Mouse (Mus musculus): ENCODE measurements around the gene Ube2l3. TPM values are rescaled to one million over a fixed set of nuclear protein-coding genes. Genes with fewer than 3 reads are reported as not detected.

The Ube2l3 gene
- polyA plus RNA-seq, 1 experiment from 2014 or later = 422 TPM

DNA sequence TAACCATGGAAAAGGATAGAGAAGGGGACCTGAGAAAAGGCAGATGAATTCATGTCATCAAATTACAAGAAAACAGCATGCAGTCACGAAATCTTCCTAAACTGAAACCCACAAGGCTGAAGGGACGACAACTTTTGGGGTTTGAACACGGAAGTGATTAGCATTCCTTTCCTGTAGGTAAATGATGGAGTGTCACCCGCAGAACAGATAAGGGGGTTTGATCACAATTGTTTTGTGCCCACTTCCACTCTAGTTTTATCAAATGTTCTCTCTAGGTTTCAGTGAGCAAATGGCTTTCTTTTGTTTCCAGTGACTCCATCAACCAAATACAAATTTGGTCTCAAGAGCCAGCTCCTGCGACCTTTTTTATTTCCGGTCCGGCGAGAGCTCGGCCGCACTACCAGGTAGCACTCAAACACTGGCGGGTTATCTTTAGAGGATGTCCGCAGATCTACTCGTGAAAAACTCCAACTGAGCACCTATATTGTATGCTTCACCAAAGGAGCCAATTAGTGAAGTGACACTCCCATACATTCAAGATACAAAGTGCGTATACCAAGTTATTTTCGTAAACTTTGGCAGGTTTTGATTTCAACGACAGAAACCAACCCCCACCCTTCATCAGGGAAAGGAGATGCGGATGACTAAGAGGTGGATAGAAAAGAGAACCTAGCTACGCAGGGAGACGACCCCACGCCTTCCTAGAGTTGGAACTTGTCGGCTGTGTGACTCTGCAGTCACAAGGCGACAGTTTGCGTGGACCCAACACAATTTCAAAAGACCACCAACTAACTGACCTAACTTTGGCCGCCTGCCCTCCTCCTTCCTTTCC, 2.1 kb downstream of the Ube2l3 start:
- Histone ChIP-seq H3K27me3 (ENCODE audit: control insufficient read depth, insufficient read depth, low read length) (no peaks in the 10 kb centered on the region), H3K4me3 (ENCODE audit: low read depth, low read length) (peak overlapping the region; percentile 93), H3K9ac (ENCODE audit: low read depth, low read length) (peak overlapping the region; percentile 100), H3K4me1 (replicated peaks; ENCODE audit: control insufficient read depth, insufficient read depth, low read length) (no peaks in the 10 kb centered on the region), H3K36me3 (ENCODE audit: control insufficient read depth, insufficient read depth, low read length) (no peaks in the 10 kb centered on the region), H3K9me3 (ENCODE audit: control insufficient read depth, low read length) (no peaks in the 10 kb centered on the region), H3K4me2 (replicated peaks; ENCODE audit: low read depth, low read length) (peak overlapping the region; percentile 50), H3K27ac (ENCODE audit: low read depth, low read length) (no peak overlapping the region)
- 10% methylated on average over 24 of the region's 24 CpGs for WGBS
- ATAC-seq (ENCODE audit: low FRiP score) (0 out of 2 replicates have a peak, but pooled peaks have one; percentile 6), DNase-seq (ENCODE audit: low spot score) (no peak)

GRCm38 (mm10) chr16:17193823-17194222, 8.6 kb downstream of the Ube2l3 start:
- WGBS = 97% methylated on average over 4 of the region's 4 CpGs
- Histone ChIP-seq H3K4me2 (replicated peaks; ENCODE audit: low read depth, low read length) (no peak overlapping the region), H3K27ac (ENCODE audit: low read depth, low read length) (no peak overlapping the region), H3K36me3 (ENCODE audit: control insufficient read depth, insufficient read depth, low read length) (no peaks in the 10 kb centered on the region), H3K4me1 (replicated peaks; ENCODE audit: control insufficient read depth, insufficient read depth, low read length) (no peaks in the 10 kb centered on the region), H3K9ac (ENCODE audit: low read depth, low read length) (no peak overlapping the region), H3K9me3 (ENCODE audit: control insufficient read depth, low read length) (no peaks in the 10 kb centered on the region), H3K27me3 (ENCODE audit: control insufficient read depth, insufficient read depth, low read length) (no peaks in the 10 kb centered on the region), H3K4me3 (ENCODE audit: low read depth, low read length) (no peak overlapping the region)
- DNase-seq (ENCODE audit: low spot score) (no peak), ATAC-seq (ENCODE audit: low FRiP score) (no peak)

DNA sequence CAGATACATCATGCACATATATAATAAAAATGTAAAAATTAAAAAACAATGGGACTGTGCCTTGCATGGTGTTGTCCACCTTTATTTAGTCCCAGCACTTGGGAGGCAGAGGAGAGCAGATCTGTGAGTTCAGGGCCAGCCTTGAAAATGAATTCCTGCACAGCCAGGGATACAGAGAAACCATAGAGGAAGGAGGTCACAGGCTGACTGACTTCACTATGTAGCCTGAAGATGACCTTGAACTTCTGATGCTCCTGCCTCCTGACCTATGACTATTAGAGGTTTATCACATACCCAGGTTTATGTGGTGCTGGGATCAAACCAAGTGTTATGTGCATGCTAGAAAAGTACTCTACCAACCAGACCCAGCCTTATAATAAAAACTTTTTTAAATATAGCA, 17.0 kb downstream of the Ube2l3 start:
- no peaks in the 10 kb centered on the region for H3K27me3 ChIP-seq (ENCODE audit: control insufficient read depth, insufficient read depth, low read length)
- ATAC-seq (ENCODE audit: low FRiP score) (no peak), DNase-seq (ENCODE audit: low spot score) (no peak)
- H3K4me1 ChIP-seq (replicated peaks; ENCODE audit: control insufficient read depth, insufficient read depth, low read length) = no peaks in the 10 kb centered on the region
- H3K9ac ChIP-seq (ENCODE audit: low read depth, low read length) = no peak overlapping the region
- H3K9me3 ChIP-seq (ENCODE audit: control insufficient read depth, low read length) = no peaks in the 10 kb centered on the region
- H3K4me3 ChIP-seq (ENCODE audit: low read depth, low read length) = no peak overlapping the region
- H3K27ac ChIP-seq (ENCODE audit: low read depth, low read length) = no peak overlapping the region
- H3K36me3 ChIP-seq (ENCODE audit: control insufficient read depth, insufficient read depth, low read length) = peaks cover 3% of the 10 kb centered on the region; the same call in 1 of the 2 replicates
- H3K4me2 ChIP-seq (replicated peaks; ENCODE audit: low read depth, low read length) = no peak overlapping the region

DNA sequence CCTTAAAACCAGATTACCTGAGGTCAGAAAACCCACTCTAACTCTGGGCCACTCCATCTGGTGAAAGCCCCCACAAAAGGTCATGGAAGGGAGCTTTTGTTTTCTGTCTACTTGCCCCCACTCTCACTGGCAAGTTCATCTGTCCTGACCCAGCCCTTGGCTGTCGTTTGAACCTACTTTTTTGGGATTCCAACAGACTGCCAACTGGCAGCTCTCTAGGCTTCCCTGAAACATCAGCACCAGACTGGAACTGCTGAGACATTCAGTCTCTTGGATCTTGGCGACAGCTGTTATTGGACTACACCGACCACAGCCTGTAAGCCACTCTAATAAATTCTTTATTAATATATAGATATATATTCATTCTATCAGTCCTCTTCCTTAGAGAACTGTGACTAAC, 19.4 kb downstream of the Ube2l3 start:
- Histone ChIP-seq H3K4me3 (ENCODE audit: low read depth, low read length) (no peak overlapping the region), H3K27me3 (ENCODE audit: control insufficient read depth, insufficient read depth, low read length) (no peaks in the 10 kb centered on the region), H3K4me2 (replicated peaks; ENCODE audit: low read depth, low read length) (no peak overlapping the region), H3K9ac (ENCODE audit: low read depth, low read length) (no peak overlapping the region), H3K4me1 (replicated peaks; ENCODE audit: control insufficient read depth, insufficient read depth, low read length) (no peaks in the 10 kb centered on the region), H3K9me3 (ENCODE audit: control insufficient read depth, low read length) (no peaks in the 10 kb centered on the region), H3K27ac (ENCODE audit: low read depth, low read length) (no peak overlapping the region), H3K36me3 (ENCODE audit: control insufficient read depth, insufficient read depth, low read length) (peaks cover 3% of the 10 kb centered on the region; the same call in 1 of the 2 replicates)
- DNase-seq (ENCODE audit: low spot score) = no peak
- ATAC-seq (ENCODE audit: low FRiP score) = no peak
- 91% methylated on average over 3 of the region's 3 CpGs for WGBS

GRCm38 (mm10) chr16:17182136-17182535, 20.3 kb downstream of the Ube2l3 start:
- WGBS = 89% methylated on average over 2 of the region's 2 CpGs
- Histone ChIP-seq H3K4me1 (replicated peaks; ENCODE audit: control insufficient read depth, insufficient read depth, low read length) (no peaks in the 10 kb centered on the region), H3K9me3 (ENCODE audit: control insufficient read depth, low read length) (no peaks in the 10 kb centered on the region), H3K4me2 (replicated peaks; ENCODE audit: low read depth, low read length) (no peak overlapping the region), H3K27ac (ENCODE audit: low read depth, low read length) (no peak overlapping the region), H3K4me3 (ENCODE audit: low read depth, low read length) (no peak overlapping the region), H3K9ac (ENCODE audit: low read depth, low read length) (no peak overlapping the region), H3K36me3 (ENCODE audit: control insufficient read depth, insufficient read depth, low read length) (peaks cover 3% of the 10 kb centered on the region; the same call in 1 of the 2 replicates), H3K27me3 (ENCODE audit: control insufficient read depth, insufficient read depth, low read length) (no peaks in the 10 kb centered on the region)
- ATAC-seq (ENCODE audit: low FRiP score) (no peak), DNase-seq (ENCODE audit: low spot score) (no peak)

- DNase-seq (ENCODE audit: low spot score) (no peak), ATAC-seq (ENCODE audit: low FRiP score) (no peak)
- no peak overlapping the region for H3K27ac ChIP-seq (ENCODE audit: low read depth, low read length)
- H3K27me3 ChIP-seq (ENCODE audit: control insufficient read depth, insufficient read depth, low read length) = no peaks in the 10 kb centered on the region
- H3K9ac ChIP-seq (ENCODE audit: low read depth, low read length) = no peak overlapping the region
- 91% methylated on average over 4 of the region's 4 CpGs for WGBS
- no peaks in the 10 kb centered on the region for H3K4me1 ChIP-seq (replicated peaks; ENCODE audit: control insufficient read depth, insufficient read depth, low read length)
- H3K4me3 ChIP-seq (ENCODE audit: low read depth, low read length) = no peak overlapping the region
- H3K4me2 ChIP-seq (replicated peaks; ENCODE audit: low read depth, low read length) = no peak overlapping the region
- no peaks in the 10 kb centered on the region for H3K9me3 ChIP-seq (ENCODE audit: control insufficient read depth, low read length)
- H3K36me3 ChIP-seq (ENCODE audit: control insufficient read depth, insufficient read depth, low read length) = peaks cover 3% of the 10 kb centered on the region; the same call in 1 of the 2 replicates
These were observed 21.1 kb downstream of the Ube2l3 start for GRCm38 (mm10) chr16:17181382-17181781.

- 99% methylated on average over 3 of the region's 3 CpGs for WGBS
- no peak for DNase-seq (ENCODE audit: low spot score)
These were observed 22.7 kb downstream of the Ube2l3 start for GRCm38 (mm10) chr16:17179706-17180105.

GRCm38 (mm10) chr16:17177623-17178170, 24.8 kb downstream of the Ube2l3 start:
- Histone ChIP-seq H3K4me1 (replicated peaks; ENCODE audit: control insufficient read depth, insufficient read depth, low read length) (no peaks in the 10 kb centered on the region), H3K27ac (ENCODE audit: low read depth, low read length) (no peak overlapping the region), H3K36me3 (ENCODE audit: control insufficient read depth, insufficient read depth, low read length) (no peaks in the 10 kb centered on the region), H3K27me3 (ENCODE audit: control insufficient read depth, insufficient read depth, low read length) (no peaks in the 10 kb centered on the region), H3K9me3 (ENCODE audit: control insufficient read depth, low read length) (no peaks in the 10 kb centered on the region), H3K4me3 (ENCODE audit: low read depth, low read length) (no peak overlapping the region), H3K4me2 (replicated peaks; ENCODE audit: low read depth, low read length) (no peak overlapping the region), H3K9ac (ENCODE audit: low read depth, low read length) (no peak overlapping the region)
- DNase-seq (ENCODE audit: low spot score) = no peak
- 97% methylated on average over 1 of the region's 1 CpGs for WGBS
- no peak for ATAC-seq (ENCODE audit: low FRiP score)

More at GRCm38 (mm10) chr16:17179706-17180105, 22.7 kb downstream of the Ube2l3 start:
- no peaks in the 10 kb centered on the region for H3K27me3 ChIP-seq (ENCODE audit: control insufficient read depth, insufficient read depth, low read length)
- H3K9ac ChIP-seq (ENCODE audit: low read depth, low read length) = no peak overlapping the region
- ATAC-seq (ENCODE audit: low FRiP score) = no peak
- no peaks in the 10 kb centered on the region for H3K4me1 ChIP-seq (replicated peaks; ENCODE audit: control insufficient read depth, insufficient read depth, low read length)
- H3K4me2 ChIP-seq (replicated peaks; ENCODE audit: low read depth, low read length) = no peak overlapping the region
- H3K4me3 ChIP-seq (ENCODE audit: low read depth, low read length) = no peak overlapping the region
- H3K27ac ChIP-seq (ENCODE audit: low read depth, low read length) = no peak overlapping the region
- H3K36me3 ChIP-seq (ENCODE audit: control insufficient read depth, insufficient read depth, low read length) = no peaks in the 10 kb centered on the region
- no peaks in the 10 kb centered on the region for H3K9me3 ChIP-seq (ENCODE audit: control insufficient read depth, low read length)

- Histone ChIP-seq H3K4me2 (replicated peaks; ENCODE audit: low read depth, low read length) (no peak overlapping the region), H3K4me3 (ENCODE audit: low read depth, low read length) (no peak overlapping the region), H3K9ac (ENCODE audit: low read depth, low read length) (no peak overlapping the region), H3K4me1 (replicated peaks; ENCODE audit: control insufficient read depth, insufficient read depth, low read length) (no peaks in the 10 kb centered on the region), H3K27me3 (ENCODE audit: control insufficient read depth, insufficient read depth, low read length) (no peaks in the 10 kb centered on the region), H3K9me3 (ENCODE audit: control insufficient read depth, low read length) (no peaks in the 10 kb centered on the region), H3K27ac (ENCODE audit: low read depth, low read length) (no peak overlapping the region), H3K36me3 (ENCODE audit: control insufficient read depth, insufficient read depth, low read length) (no peaks in the 10 kb centered on the region)
- DNase-seq (ENCODE audit: low spot score) (no peak), ATAC-seq (ENCODE audit: low FRiP score) (no peak)
- WGBS = 94% methylated on average over 2 of the region's 2 CpGs
These were observed 26.7 kb downstream of the Ube2l3 start for GRCm38 (mm10) chr16:17175765-17176164.

Measured in hindbrain, embryonic 11.5 days (tissue).